Mouse (Mus musculus): ENCODE results near the gene Plekhg3.

Plekhg3 gene

DNA sequence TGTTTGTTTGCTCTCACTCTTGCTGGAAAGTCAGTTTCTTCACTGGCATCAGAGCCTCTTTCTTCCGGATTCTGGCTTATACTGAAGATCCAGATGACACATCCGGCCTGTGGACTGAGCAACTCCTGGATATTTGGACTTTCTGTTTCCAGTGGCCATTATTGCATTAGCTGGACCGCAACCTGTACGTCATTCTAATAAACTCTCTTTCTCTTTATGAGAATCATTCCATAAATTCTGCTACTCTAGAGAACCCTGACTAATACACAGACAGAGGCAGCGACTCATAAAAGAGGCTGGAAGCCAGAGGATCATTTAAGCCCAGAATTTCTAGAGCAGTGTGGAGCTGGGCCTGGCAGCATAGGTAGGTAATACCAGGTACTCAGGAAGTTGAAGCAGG, 1.9 kb upstream of the Plekhg3 start:
- DNase-seq = no peak

DNA sequence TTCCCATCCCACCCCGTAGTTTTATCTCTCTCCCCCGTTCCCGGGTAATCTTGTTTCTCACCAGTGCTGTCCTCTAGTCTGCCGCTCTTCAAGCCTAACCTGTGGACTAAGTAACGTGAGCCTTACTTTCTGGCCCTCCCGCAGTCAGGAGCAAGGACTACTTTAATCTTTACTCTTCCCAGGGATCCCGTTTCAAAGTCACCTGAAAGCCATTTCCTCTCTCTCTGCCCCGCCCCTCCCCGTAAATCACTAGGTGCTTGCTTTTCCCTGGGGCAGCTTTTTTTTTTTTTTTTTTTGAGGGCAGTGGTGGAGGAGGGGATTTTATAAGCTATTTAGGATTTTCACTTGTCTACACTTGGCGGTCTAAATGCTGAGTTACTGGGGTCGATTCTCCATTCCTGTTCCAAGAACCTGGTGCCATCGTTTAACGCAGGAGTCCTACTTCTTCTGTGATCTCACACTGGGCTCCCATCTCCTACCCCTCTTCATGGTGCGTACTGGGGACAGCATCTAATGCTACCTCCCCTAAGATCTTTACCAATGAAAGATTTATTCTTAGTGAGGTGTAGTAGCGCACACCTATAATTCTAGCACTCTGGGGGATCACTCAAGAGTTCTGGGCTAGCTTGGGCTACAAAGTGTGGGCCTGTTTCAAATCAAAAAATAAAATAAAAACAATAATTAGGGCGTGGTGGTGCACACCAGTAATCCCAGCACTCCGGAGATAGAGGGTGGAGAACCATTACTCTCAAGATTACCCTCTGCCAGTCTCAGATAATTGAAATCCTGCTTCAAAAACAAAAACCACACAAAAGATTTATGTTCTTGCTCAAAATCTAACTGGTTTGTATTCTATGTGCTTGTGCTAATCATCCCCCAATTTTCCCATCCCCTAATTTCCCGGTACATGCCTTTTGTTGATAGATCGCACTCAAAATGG, 1.6 kb downstream of the Plekhg3 start:
- peak; percentile 22 for DNase-seq

DNA sequence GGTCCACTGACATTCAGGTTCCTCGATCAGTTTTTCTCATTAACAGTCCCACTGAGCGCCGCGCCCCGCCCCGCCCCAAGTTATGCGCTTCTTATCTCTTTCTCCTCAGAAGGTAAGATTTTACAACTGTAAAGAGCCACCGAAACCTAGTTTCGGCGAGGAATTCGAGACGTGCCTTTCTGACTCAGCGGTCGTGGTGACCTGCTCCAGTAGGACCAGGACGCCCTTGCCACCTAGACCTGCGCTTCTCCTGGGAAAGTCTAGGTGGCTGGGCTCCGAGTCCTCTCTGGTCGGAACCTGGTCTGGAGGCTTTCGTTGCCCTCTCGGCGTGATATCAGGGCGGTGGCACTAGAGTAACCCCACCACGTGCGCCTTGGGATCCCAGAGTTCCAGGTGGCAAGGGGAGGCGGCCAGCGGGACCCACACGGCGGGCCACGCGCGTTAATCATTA, 2.3 kb downstream of the Plekhg3 start:
- DNase-seq = no peak

DNA sequence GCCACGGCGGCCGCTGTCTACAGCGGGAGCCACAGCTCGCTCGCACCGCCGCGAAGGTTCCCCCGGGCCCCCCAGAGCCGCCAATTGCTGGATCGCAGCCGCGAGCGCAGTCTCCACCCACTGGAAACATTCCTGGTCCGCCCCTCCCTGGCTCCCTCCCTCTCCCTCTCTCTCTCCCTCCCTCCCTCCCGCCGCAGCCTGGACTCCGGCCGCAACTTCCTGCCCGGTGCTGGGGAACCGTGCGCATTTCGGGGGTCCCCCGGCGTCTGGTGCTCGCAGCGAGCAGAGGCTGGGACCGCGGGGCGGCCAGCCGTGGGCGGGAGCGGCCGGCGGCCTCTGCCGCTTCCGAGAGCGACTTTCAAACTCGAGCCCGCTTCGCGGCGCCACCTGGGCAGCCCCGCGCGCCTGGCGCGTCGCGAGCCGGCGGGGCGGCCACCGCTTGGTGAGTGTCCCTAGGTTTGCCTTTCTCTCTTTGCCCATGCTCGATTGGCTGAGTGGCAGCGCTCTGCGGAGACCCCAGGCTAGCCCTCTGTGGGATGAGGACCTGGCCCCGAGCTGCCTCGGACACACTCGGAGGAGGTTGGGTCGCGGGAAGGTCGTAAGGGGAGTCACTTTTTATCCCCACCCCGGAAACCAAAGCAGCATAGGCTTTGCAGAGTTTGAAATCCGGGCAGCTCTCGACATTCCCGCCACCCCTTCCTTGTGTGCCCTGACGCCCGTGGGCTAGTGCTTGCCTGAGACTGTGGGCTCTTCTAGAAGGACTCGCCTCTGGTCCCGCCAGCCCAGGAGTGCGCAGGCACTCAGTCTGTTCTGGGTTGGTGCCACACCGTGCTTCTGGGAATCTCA, 2.9 kb downstream of the Plekhg3 start:
- DNase-seq = peak; percentile 72

DNA sequence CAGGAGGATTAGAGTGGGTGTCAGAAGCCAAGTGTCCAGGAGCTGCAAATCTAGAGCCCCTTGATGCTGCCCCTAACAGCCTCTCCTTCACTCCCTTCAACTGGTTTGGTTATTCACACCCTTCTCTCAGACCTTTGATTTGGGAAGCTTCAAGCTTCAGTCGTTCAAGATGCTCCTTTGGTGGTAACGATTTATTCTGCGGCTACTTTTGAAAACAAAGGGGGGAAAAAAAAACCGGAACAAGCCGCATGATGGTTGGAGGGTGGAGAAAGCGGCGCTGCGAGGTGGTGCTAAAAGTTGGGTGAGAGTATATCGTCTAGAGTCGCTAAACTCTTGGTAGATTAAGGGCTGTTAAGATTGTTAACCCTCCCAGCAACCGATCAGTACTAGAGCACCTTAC, 3.5 kb downstream of the Plekhg3 start:
- DNase-seq = peak; percentile 34

DNA sequence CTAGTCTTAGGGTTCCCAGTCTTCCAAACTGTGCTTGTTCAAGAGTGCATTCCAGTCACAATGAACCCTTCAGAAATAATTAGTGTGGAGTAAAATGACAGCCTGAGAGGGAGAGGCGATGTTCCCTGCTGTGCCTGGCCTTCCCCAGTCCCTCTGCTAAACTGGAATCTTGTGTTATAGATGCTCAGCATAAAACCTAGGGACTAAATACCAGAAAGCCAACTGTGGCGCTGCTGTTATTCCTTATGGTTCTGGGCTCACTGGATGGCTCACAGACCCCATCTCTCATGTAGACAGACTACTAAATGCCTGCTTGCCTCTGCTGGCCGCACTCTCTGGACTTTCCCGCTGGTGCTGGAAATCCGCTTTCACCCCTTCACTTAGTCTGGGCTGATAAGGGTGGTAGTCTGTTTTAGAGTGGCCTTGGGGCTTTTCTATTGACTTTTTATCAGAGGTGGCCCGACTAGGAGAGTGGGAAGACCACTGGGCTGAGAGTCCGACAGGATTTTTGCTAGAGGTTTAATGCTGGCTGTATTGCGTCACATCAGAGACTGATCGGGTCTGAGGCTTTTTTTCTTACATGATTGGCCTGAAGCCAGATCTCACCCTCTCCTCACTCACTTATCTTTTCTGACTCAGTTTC, 4.1 kb downstream of the Plekhg3 start:
- DNase-seq = peak; percentile 30

DNA sequence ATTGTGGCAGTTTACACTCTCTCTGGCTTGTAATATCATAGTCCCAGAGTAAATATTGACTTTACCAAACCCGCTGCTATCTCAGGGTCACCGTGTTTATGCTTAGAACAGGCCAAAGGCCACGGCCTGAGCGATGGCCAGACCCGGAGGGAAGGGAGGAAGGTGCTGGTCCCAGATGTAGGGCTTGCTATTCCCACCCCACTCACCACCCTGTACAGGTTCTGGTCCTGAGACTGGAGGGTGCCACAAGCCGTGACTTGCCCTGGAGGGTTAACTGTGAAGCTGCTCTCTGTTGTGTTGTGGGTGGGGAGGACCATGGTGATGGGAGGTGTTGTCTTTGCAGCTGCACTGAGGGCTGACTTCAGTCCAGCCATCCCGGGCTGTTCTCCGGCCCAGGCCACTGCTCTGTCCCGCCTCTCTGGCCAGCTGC, 4.8 kb downstream of the Plekhg3 start:
- DNase-seq = no peak

DNA sequence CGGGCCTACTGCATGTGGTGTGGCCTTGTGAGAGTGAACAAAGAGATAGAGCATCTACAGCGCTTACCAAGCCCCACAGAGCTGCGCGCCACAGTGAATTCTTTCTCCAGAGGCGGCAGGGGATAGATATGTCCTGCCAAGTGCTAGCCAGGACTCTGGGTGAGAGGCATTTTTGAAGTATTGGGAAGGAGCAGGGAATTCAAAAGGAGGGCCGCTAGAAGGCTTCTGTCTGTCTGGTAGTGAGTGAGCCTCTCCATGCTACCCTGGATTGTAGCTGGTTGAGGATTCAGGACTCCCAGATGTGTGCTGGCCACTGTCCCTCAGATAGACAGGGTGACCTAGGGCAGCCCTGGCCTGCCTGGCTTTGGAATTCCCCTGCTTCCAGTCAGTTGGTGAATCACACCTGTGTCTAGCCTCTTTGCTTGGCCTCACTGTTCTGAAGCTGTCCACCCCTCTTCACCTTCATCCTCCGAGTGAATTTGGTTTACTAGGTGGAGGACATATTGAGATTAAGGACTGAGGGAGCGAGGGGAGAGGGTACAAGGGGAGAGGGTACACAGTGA, 6.0 kb downstream of the Plekhg3 start:
- no peak for DNase-seq

DNA sequence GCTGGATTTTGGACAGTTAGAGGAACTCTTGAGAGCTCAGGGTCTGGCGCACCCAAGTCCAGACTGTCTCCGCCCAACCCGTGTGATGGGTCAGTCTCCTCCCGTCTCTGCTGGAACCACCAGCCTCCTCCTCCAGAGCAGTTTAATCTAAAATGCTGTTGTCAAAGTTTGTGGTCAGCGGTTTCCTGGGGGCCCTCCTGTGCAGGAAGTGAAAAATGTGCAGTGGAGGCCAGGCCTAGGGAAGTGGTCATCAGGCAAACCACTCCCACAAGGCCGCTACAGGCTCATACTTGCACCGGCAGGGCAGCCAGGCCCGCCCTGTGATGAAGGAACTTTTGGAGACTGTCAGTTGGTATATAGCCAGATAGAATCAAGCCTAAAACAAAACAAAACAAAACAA, 6.7 kb downstream of the Plekhg3 start:
- peak; percentile 76 for DNase-seq

DNA sequence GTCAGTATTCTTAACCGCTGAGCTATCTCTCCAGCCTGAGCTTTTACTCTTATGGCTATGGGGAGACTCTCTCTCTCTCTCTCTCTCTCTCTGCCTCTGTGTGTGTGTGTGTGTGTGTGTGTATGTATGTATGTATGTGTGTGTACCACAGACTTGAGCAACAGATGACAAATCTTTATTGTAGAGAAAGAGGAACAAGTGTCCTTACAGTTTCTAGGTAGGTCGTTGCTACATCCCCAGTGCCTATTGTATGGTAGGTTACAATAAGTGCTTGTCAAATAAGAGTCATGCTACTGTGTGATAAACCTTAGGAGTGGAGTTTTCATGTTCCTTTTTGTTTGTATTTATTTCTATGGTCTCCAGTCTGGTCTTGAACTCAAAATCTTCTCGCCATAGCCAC, 9.5 kb downstream of the Plekhg3 start:
- no peak for DNase-seq

DNA sequence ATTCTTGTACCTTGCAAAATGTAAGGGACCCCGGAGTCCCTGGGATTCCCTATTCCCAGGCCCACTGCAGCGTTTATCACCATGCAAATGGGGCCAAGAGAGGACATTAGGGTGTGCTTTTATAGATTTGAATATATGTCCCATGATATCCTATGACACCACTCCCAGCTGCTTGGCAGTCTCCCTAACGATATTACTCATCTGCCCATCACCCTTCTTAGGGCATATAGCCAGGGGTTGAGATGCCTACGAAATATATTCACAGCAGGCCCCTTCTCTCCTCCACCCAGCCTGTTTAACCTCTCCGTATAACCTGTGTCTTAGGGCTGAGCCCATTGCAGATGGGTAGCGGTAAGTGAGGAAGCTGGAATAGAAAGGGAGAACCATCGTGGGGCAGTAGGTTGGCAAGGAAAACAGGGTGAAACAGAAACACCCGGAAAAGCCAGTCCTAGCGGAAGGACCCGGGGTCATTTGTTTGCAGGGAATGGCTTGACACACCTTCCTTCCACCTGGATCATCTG, 10.1 kb downstream of the Plekhg3 start:
- DNase-seq = no peak

DNA sequence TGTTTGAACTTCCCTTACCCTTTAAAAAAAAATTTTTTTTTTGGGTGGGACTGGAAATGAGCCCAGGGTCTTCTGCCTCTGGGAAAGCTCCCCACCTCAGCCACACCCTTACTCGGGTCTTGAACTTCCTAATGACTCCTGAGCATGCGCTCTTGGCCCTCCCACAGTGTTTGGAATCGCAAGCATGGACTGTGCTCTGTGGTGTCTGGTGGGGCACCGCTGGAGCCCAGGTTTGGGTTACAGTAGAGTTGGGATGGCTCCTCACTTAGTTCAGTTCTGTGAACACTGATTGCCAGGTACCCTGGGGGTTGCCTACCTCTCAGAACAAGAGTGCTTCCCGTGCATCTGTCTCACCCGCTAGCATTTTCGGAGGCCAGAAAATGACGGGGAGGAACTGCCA, 10.8 kb downstream of the Plekhg3 start:
- DNase-seq = no peak

DNA sequence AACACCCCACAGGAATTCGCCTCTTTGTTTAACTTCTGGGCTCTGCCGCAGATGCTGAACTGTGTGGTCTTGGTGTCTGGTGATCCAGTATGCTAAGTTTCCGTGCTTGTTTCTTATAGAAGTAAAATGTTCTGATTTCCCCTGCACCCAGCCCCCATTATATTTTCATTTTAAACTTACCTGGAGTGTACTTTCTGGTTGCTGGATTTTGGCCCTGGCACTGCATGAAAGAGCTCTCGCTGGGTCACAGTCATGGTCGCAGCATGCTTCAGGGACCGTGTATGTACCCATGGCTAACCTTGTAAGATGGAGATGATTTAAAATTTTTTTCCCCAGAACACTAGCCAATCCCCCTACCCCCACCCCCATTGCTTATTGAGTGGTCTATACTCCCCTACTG, 11.2 kb downstream of the Plekhg3 start:
- DNase-seq = no peak

DNA sequence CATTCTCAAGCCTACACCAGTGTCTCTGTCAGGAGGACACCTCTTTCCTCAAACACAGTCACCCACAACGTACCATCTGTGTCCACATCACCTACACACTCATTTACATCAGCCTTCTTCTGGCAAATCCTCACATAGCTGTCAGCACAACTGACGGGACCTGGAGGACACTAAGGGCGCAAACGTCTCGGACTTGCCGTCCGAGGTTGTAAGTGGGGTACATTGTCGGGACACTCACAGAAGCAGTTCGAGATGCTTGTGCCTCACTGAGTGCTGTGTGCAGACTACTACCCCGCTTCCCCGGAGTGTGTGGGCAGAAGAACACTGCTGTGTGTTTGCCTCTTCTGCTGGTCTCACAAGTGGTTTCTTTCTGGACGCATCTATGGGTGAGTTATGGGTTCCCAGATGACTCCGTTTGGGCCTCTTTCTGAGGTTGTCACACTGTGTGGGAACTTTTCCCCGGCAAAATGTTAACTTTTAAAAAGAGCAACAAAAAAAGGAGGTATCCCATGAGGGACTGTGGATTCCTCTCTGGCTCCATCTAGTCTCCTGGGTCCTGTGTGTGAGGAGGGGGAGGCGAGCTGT, 15.2 kb downstream of the Plekhg3 start:
- no peak for DNase-seq

DNA sequence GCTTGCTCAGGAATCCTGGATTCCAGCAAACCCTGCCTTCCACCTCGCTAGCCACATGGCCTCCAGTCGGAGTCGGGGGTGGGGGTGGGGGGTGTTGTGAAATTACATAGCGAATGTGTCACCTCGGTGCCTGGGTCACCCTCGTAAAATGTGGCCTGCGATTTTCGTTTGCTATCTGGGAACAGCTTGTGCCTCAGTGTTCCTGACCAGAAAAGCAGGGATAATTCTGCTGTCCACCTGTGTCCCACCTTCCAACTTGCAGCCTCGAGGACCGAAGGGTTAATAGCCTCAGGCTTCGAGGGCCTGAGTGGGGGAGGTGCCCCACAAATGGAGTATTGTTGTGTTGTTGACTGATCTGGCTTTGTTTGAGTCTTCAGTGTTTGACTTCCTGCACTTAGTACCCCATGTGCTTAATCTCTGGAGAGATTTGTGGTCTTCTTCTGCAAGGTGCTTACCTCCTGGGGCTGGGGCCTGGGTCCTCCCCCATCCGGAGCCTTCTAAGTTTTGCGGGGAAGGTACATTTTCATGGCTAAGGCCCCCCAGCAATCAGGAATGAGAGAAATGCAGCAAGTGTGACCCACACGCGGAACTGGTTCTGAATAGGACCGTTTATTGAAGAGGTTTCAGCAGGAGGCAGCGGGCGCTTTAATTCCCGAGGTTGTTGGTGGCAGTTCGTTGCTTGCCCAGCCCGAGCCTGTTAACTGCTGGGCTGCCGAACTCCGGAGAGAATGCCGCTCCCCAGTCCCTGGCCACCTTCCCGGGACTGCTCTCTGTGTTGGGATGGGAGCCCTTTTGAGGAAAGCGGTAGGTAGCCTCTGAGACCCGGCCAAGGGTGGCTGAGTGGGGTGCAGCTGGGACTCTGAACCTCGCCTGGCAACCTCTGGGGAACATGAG, 15.9 kb downstream of the Plekhg3 start:
- DNase-seq = no peak

DNA sequence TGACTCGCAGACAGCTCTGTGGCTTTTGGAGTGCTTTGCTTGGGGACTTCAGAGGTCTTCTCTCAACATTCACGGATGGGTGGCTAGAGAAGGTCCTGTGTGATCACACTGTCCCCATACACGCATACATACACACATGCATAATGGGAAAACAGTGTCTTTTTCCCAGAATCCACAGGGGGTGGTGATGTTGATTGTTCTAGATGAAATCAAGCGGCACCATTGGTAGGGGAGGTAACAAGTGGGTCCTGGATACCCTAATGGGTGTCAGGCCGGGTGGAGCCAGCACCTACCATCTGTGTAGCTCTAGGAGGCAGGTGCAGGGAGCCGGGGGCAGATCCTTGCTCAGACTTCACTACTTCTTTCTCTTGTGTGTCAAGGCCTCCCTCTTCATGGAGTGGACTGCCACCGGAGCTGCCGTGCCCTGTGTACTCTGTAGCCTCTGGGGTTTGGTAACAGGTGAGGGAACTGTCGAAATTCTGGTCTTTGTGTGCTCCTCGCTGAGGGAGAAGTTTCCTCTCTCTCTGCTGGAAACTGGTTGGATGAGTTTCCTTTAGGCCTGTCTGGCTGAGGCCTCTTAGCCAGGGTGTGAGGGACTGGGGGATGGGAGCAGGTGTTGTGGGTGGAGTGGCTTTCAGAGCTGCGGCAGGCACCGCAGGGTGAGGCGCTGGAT, 16.9 kb downstream of the Plekhg3 start:
- peak; percentile 72 for DNase-seq

DNA sequence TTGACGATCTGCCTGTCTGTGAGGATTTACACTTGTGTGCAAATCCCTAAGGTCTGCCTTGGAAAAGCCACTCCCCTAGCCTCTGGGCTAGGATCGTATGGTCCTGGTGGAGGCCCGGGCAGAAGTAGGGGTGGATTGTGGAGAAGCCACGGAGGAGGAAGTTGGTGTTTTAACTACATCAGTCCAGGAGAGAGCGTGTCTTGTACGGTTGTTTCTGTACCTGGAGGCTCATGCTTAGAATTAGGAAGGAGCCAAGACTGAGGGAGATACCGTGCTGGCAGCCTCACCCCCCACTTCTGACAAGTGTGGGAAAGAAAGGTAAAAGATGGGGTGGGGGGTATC, 17.4 kb downstream of the Plekhg3 start:
- no peak for DNase-seq

DNA sequence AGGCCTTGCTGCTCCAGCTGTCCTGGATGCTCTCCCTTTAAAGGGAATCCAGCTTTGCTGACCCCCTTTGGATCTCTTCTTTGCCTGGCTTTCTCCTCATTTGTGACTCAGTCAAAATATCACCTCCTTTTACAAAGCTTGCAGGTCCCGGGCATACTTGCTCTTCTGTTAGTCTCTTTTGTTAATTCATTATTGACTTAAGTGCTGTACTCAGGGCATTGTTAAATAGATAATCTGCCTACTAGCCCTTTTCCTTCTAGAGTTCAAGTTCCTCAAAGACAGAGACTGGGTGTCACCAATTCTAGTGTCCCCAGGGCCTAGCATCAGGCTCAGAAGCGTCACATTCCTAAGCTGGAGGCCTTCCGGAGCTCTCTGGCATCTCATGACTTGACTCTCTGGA, 18.5 kb downstream of the Plekhg3 start:
- DNase-seq = no peak

DNA sequence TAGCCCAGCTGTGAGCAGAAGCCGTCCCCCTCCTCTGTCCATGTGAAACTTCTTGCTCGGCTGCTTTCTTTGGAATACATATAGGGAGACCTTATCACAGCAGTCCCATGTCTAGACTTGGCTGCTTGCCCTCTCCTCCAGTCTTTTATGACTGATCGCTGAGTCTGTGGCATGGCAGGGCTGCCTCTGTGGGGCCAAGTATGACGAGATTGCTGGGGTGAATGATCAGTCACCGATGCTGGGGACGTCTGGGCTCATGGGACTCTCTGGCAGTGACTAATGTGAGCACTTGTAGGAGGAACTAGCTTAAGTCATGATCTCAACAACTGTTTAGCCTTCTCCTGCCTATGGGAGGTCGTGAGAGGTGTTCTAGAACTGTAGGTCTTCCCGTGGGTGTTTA, 21.6 kb downstream of the Plekhg3 start:
- no peak for DNase-seq

DNA sequence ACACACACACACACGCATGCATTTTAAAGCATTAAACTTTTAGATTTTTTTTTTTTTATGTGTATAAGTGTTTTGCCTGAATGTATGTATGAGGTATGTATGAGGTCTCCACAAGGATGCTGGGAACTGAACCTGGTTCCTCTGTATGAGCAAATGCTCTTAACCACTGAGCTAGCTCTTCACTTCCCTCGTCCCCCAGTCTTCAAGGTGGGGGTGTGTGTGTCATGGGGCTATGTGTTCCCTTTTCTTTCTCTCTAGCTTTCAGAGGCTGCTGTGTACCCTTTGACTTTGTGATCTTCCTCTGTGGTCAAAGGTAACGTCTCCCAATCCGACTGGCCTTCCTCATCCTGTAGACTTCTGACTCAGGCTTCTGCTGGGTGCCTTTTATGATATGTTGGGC, 22.3 kb downstream of the Plekhg3 start:
- DNase-seq = no peak

DNA sequence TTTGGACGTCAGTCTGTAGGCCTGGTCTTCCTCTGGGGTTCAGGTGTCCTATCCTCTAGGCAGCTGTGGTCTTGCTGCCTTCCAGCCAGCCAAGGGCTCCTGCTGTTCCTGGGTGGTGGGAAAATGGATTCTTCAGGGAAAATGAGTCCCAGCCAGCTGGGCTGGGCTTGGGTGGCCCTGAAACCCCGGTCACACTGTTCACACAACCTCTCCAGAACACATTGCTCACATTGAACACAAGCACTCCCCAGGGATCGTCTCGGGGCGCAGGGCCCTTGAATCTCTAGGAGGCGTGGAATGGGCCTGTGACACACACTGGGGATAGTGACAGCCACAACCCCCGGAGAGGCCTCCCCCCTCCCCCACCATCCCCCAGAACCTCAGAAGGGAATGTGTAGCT, 23.2 kb downstream of the Plekhg3 start:
- DNase-seq = peak; percentile 47

All from lung, postnatal 36 days (tissue).